Mouse (Mus musculus) kidney, adult 8-10 months (tissue): Measurements from ENCODE around the gene Sp100.

Experiments used
- DNase-seq, 2 experiments: peaks; one replicate each; pipeline ENCODE4 v3.0.0; 2022

Gene Sp100

DNA sequence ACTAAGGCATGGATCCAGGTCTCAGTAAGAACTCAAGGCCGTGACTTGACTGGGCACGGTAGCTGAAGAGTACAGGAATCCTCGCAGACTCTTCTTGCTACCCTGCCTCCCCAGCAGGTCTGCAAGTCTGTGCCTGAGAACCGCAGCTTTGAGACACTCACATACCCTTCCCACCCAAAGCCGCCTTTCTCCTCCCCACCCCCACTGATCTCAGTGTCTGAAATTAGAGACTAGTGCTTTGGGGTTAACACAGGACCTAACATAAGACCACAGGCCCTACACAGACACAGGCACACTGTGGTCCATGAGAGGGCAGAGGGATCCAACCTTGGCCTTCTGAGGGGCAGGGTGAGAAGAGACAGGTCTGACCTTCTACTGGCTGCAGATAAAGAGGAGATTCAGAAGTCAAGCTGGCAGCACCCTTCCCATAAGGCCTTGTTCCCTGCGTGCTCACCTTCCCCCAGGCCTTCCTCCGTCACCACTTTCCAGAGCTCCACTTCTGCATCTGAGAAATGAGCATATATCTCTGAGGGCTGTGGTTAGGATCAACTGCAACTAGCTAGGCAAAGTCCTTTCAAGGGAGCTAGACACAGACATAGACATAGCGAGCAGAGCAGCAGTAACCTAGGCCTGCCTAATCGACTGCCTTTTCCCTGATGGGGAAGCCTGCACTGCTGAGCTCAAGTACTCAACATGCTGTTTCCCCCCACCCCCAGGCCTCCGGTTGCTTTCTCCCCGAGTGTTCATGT, 102.3 kb downstream of the Sp100 start:
- DNase-seq = no peak

- no peak for DNase-seq
Observed at GRCm38 (mm10) chr1:85757531-85758230, 107.9 kb downstream of the Sp100 start.

DNA sequence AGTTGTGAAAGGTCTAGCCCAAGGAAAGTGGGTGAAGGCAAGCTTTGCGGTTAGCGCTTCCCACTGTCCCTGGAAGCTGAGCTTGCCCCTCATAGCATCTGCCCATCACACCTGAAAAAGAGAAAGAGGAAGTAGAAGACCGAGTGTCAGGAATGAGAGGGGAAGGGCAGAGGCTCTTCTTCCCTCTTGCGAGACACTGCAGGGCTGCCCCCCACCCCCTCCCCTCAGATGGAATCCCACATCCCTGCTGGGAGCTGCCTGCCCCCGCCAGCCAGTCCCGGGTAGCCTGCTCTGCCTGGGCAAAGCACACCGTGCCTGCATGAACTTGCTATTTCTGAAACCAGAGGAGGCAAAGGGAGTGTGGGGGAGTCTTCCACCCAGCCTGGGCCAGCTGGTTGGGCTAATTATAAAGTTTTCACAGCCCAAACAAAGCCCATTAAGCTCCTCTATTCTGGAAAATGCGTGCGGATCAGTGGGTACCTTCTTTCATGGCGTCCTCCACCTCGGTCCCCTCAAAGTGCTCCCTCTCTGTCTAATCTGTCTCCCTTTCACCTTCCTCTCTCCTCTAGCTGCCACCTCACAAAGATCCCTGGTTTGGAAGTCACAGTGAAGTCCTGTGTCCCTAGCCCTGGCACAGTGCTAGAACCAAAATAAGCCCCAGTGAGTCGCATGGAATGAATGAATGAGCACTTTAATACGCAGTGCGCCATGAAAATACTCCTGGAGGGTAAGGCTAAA, 108.6 kb downstream of the Sp100 start:
- no peak for DNase-seq

DNA sequence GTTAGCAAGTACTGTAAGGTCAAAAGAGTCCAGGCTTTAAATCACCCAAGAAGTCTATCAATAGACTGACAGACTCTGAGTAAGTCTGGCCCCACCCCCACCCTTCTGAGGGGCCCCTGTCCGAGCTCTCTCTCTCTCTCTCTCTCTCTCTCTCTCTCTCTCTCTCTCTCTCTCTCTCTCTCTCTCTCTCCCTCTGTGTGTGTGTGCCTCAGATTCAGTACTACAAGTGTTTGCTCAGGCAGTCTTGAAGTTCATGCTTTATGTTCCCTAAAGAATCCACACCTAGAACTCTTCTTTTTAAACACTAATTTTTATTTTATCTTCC, 109.1 kb downstream of the Sp100 start:
- no peak for DNase-seq
